Mouse (Mus musculus): ENCODE measurements around the gene Exosc8. TPM values are rescaled to one million over a fixed set of nuclear protein-coding genes. Genes with fewer than 3 reads are reported as not detected.

Exosc8 gene
- polyA plus RNA-seq, 1 experiment: 10.4 TPM

DNA sequence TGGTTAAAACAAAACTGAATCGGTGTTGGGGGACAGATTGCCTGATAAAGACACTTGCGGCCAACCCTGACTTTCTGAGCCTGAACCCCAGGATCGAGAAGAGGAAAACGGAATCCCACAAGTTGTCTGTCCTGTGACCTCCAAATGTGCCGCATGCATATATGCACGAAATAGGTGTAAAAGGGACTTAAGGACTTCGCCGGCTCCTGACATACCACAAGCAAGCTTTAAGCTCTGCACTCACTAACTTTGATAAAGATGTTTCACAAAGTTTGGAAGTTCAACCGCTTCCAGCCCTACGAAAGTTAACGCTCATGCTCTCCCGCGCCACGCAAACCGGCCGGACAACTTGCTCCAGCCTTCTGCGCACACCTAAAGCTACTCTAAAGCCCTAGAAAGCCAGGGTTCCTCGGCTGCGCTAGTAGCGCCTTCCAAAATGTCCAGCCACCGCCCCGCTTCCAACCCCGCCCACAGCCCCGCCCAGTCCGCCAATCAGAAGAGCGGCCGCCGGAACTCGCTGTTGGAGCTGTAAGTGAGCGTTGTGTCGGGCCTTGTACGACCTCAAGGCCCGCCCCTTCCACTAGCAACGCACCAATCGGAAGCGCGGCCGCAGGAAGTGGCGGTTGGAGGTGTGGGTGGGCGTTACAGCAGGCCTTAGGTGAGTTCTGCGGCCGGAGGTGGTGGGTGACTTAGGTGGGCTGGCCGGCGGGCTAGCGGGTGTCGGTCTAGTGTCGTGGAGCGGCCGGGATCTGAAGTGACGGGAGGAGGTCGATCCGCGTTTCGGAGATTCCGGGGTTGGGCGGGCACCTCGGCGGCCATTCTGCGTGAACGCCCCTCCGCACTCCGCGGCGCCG lies 42.8 kb downstream of the Exosc8 start, which contains the start of gene Supt20:
Gene Supt20 (plus strand): TSS at position 606 of the 854 bp plus-strand sequence.
- H3K4me3 ChIP-seq (ENCODE audit: control insufficient read depth, low read depth, low read length): peak within 1 kb of the TSS; percentile 99
- H3K27ac ChIP-seq (ENCODE audit: control insufficient read depth, insufficient read depth, low read depth, low read length): peak within 1 kb of the TSS; percentile 100
- H3K27me3 ChIP-seq (ENCODE audit: control insufficient read depth, insufficient read depth, low read length): no peaks in the 10 kb centered on the region
- H3K4me1 ChIP-seq (ENCODE audit: control insufficient read depth, insufficient read depth, low read length): peaks cover 2% of the 10 kb centered on the region
- TF ChIP-seq POLR2A (IDR thresholded peaks at IDR 0.05; ENCODE audit: control insufficient read depth, low read depth, low read length) (peak; percentile 93), CTCF (IDR thresholded peaks at IDR 0.05; ENCODE audit: control insufficient read depth, insufficient read depth, insufficient replicate concordance, low read depth, low read length) (no peak)
- peaks cover 5% of the 10 kb centered on the region for H3K36me3 ChIP-seq (ENCODE audit: control insufficient read depth, insufficient read depth, low read length)

DNA sequence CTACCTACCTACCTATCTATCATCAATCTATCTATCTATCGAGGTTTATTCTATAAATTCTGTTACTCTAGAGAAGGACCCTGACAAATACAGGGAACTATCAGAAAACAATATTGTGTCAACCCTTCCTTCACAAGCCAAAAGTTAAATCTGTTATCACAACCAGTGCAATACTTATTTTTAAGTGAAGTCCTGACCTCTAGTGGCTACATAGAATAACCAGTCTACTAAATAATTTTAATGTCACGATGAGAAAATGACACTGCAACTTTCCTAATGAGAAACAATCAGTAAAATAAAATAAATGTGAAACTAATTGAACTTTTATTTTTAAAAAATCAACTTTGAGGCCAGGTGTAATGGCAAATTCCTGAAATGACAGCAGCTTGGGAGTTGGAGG lies 46.1 kb downstream of the Exosc8 start:
- Histone ChIP-seq H3K36me3 (ENCODE audit: control insufficient read depth, insufficient read depth, low read length) (no peaks in the 10 kb centered on the region; the same call in 1 of the 2 replicates), H3K27ac (ENCODE audit: control insufficient read depth, insufficient read depth, low read depth, low read length) (no peak overlapping the region), H3K4me1 (ENCODE audit: control insufficient read depth, insufficient read depth, low read length) (peaks cover 2% of the 10 kb centered on the region), H3K27me3 (ENCODE audit: control insufficient read depth, insufficient read depth, low read length) (no peaks in the 10 kb centered on the region), H3K4me3 (ENCODE audit: control insufficient read depth, low read depth, low read length) (no peak overlapping the region)
- TF ChIP-seq CTCF (IDR thresholded peaks at IDR 0.05; ENCODE audit: control insufficient read depth, insufficient read depth, insufficient replicate concordance, low read depth, low read length) (no peak), POLR2A (IDR thresholded peaks at IDR 0.05; ENCODE audit: control insufficient read depth, low read depth, low read length) (no peak)

DNA sequence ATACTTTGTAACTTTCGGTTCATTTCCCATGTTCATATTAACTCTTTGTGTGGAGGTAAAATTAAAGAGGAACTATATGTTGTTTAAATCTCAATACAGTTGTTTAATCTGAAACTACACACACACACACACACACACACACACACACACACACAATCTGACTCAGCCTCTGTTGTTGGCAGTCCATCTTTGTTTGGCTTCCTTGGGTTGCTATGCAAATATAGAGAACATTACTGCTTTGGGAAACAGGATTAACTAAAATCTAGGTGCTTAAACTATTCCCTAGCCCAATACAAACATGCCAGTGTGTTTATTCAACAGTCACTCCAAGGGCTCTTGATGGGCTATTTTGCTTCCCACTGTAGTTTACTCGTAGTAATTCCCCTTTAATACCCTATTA lies 47.9 kb downstream of the Exosc8 start:
- Histone ChIP-seq H3K4me3 (ENCODE audit: control insufficient read depth, low read depth, low read length) (no peak overlapping the region), H3K36me3 (ENCODE audit: control insufficient read depth, insufficient read depth, low read length) (no peaks in the 10 kb centered on the region), H3K4me1 (ENCODE audit: control insufficient read depth, insufficient read depth, low read length) (peaks cover 2% of the 10 kb centered on the region), H3K27ac (ENCODE audit: control insufficient read depth, insufficient read depth, low read depth, low read length) (no peak overlapping the region), H3K27me3 (ENCODE audit: control insufficient read depth, insufficient read depth, low read length) (no peaks in the 10 kb centered on the region)
- TF ChIP-seq CTCF (IDR thresholded peaks at IDR 0.05; ENCODE audit: control insufficient read depth, insufficient read depth, insufficient replicate concordance, low read depth, low read length) (no peak), POLR2A (IDR thresholded peaks at IDR 0.05; ENCODE audit: control insufficient read depth, low read depth, low read length) (no peak)

DNA sequence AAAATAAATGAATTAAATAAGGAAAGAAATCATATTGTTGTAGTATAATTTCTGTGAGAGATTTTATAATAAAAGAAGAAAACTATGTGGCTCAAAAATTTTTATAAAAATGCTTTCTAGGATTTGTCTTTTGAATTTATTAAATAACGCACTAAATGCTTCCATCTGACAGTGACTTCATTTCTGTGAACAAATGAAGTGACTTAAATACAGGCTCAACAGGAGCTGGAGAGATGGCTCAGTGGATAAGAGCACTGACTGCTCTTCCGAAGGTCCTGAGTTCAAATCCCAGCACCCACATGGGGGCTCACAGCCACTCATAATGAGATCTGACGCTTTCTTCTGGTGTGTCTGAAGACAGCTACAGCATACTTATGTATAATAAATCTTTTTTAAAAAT lies 50.0 kb downstream of the Exosc8 start:
- H3K4me1 ChIP-seq (ENCODE audit: control insufficient read depth, insufficient read depth, low read length): no peaks in the 10 kb centered on the region
- H3K27ac ChIP-seq (ENCODE audit: control insufficient read depth, insufficient read depth, low read depth, low read length): no peak overlapping the region
- no peak overlapping the region for H3K4me3 ChIP-seq (ENCODE audit: control insufficient read depth, low read depth, low read length)
- no peaks in the 10 kb centered on the region for H3K27me3 ChIP-seq (ENCODE audit: control insufficient read depth, insufficient read depth, low read length)
- TF ChIP-seq CTCF (IDR thresholded peaks at IDR 0.05; ENCODE audit: control insufficient read depth, insufficient read depth, insufficient replicate concordance, low read depth, low read length) (no peak), POLR2A (IDR thresholded peaks at IDR 0.05; ENCODE audit: control insufficient read depth, low read depth, low read length) (no peak)
- H3K36me3 ChIP-seq (ENCODE audit: control insufficient read depth, insufficient read depth, low read length): no peaks in the 10 kb centered on the region

DNA sequence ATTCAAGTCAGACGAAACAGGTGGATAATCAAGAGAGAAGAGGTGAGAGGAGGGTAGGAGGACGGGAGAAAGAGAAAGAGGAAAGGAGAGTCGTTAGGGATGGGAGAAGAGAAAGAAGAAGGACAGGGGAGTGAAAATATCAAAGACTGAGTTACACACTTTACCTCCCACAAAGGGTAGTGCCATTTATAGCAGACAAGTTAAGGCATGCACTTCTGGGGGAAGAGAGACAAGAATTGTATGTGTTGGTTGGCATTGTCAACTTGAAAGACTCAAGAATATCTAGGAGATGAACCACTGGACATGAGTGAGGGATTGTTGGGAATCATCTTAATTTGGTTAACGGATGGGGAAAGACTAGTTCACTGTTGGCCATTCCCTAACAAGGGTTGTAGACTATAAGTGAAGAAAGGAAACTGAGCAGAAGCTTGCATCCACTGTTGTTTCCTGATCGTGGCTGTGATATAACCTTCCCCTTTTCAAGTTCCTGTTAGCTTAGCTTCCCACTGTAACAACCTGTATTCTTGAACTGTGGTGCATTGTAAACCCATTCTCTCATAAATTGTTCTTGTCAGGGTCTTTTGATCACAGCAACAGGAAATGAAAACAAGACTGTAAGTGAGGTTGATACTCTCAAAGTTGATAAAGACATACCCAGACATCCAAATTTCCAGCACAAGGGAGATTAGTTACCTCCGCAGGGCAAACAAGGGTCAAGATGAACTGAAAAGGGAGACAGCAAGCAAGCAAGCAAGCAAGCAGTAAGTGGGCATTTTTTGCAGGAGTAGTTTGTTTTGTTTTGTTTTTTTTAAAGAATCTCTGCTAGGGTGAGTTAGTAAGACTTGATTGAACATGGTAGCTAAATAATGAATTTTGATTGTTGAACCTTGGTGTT lies 53.6 kb downstream of the Exosc8 start:
- H3K27ac ChIP-seq (ENCODE audit: control insufficient read depth, insufficient read depth, low read depth, low read length): no peak overlapping the region
- TF ChIP-seq CTCF (IDR thresholded peaks at IDR 0.05; ENCODE audit: control insufficient read depth, insufficient read depth, insufficient replicate concordance, low read depth, low read length) (no peak), POLR2A (IDR thresholded peaks at IDR 0.05; ENCODE audit: control insufficient read depth, low read depth, low read length) (no peak)
- H3K4me1 ChIP-seq (ENCODE audit: control insufficient read depth, insufficient read depth, low read length): no peaks in the 10 kb centered on the region
- no peak overlapping the region for H3K4me3 ChIP-seq (ENCODE audit: control insufficient read depth, low read depth, low read length)
- no peaks in the 10 kb centered on the region for H3K36me3 ChIP-seq (ENCODE audit: control insufficient read depth, insufficient read depth, low read length)
- no peaks in the 10 kb centered on the region for H3K27me3 ChIP-seq (ENCODE audit: control insufficient read depth, insufficient read depth, low read length)

Other genes starting within 250 kb of the Exosc8 start
- 286 TPM in 2 replicates for gene Supt20, start 42.6 kb downstream of the Exosc8 start, polyA plus RNA-seq (2012; rRNA removed)
- not detected in 2 replicates for gene Gm21958, start 21.0 kb downstream of the Exosc8 start, polyA plus RNA-seq (2012; rRNA removed)
- gene Alg5, start 146 bp upstream of the Exosc8 start, polyA plus RNA-seq (2012; rRNA removed): 5.7 TPM in 2 replicates
- 0.47 and 0.61 TPM in 2 replicates for gene Smad9, start 20.2 kb upstream of the Exosc8 start, polyA plus RNA-seq (2012; rRNA removed)
- 20.8 and 23.1 TPM in 2 replicates for gene Rfxap, start 72.4 kb upstream of the Exosc8 start, polyA plus RNA-seq (2012; rRNA removed)
- 0.02 and 0.05 TPM in 2 replicates for gene Sertm1, start 180.5 kb upstream of the Exosc8 start, polyA plus RNA-seq (2012; rRNA removed)

All from testis, adult 2 months (tissue).